Mouse (Mus musculus): Measurements from ENCODE around the gene Cacna1s.

- TF ChIP-seq CTCF (IDR thresholded peaks at IDR 0.05; ENCODE audit: extremely low read depth, insufficient read length, insufficient replicate concordance, low read depth, low read length): no peak
- no peak for TF ChIP-seq POLR2A (IDR thresholded peaks at IDR 0.05; ENCODE audit: low read depth, low read length)
These were observed 103.8 kb downstream of the Cacna1s start for GRCm38 (mm10) chr1:136156304-136156703.

Measured in small intestine, adult 2 months (tissue).